Mouse (Mus musculus) stomach, adult 2 months (tissue): ENCODE measurements around the gene Hoxb3. TPM values are rescaled to one million over a fixed set of nuclear protein-coding genes. Genes with fewer than 3 reads are reported as not detected.

Source experiments
- polyA plus RNA-seq: library from polyadenylated mRNA; depleted of rRNA; stranded (reverse); fragments of >200 nt; gene quantifications from 2 replicates; pipeline ENCODE4 v1.2.3, GENCODE M21; 2012; rRNA removed

The Hoxb3 gene
- polyA plus RNA-seq: 4.3 and 5.8 TPM in 2 replicates

GRCm38 (mm10) chr11:96323154-96323553 lies at the start of gene Hoxb3:
Gene Hoxb3, plus strand, starts transcription at chr11:96323326.

GRCm38 (mm10) chr11:96281855-96282570 lies 41.1 kb upstream of the Hoxb3 start, which contains the start of gene Hoxb8:
Gene Hoxb8, plus strand, starts transcription at chr11:96281905.

GRCm38 (mm10) chr11:96285771-96286738 lies 37.1 kb upstream of the Hoxb3 start, which contains the start of gene Hoxb7:
Gene Hoxb7, plus strand, starts transcription at chr11:96286623.

GRCm38 (mm10) chr11:96291681-96292564 lies 31.2 kb upstream of the Hoxb3 start, which contains the start of gene Hoxb6:
Gene Hoxb6, plus strand, starts transcription at chr11:96292476.

GRCm38 (mm10) chr11:96303151-96304099 lies 19.7 kb upstream of the Hoxb3 start, which contains the start of gene Hoxb5:
Gene Hoxb5, plus strand, starts transcription at chr11:96303336.

GRCm38 (mm10) chr11:96317608-96318367 lies 5.3 kb upstream of the Hoxb3 start, which contains the start of gene Hoxb4:
Gene Hoxb4, plus strand, starts transcription at chr11:96318267.

GRCm38 (mm10) chr11:96350341-96350624 lies 27.2 kb downstream of the Hoxb3 start, which contains the start of gene Hoxb2:
Gene Hoxb2, plus strand, starts transcription at chr11:96350525.

GRCm38 (mm10) chr11:96365441-96366091 lies 42.4 kb downstream of the Hoxb3 start, which contains the start of gene Hoxb1:
Gene Hoxb1, plus strand, starts transcription at chr11:96365752.

Other genes with a start within 250 kb of the Hoxb3 start
- 1,034 and 1,299 TPM in 2 replicates for gene Atp5g1, start 247.7 kb upstream of the Hoxb3 start, polyA plus RNA-seq
- gene Calcoco2, start 211.4 kb upstream of the Hoxb3 start, polyA plus RNA-seq: not detected in 2 replicates
- gene Ttll6, start 189.5 kb upstream of the Hoxb3 start, polyA plus RNA-seq: 0.04 and 0.09 TPM in 2 replicates
- not detected in 2 replicates for gene Hoxb13, start 129.0 kb upstream of the Hoxb3 start, polyA plus RNA-seq
- 0.08 and 0.09 TPM in 2 replicates for gene Hoxb9, start 51.9 kb upstream of the Hoxb3 start, polyA plus RNA-seq
- 5.6 and 11.0 TPM in 2 replicates for gene Hoxb8, start 41.4 kb upstream of the Hoxb3 start, polyA plus RNA-seq
- gene Hoxb7, start 36.7 kb upstream of the Hoxb3 start, polyA plus RNA-seq: 0.90 and 1.5 TPM in 2 replicates
- gene Hoxb6, start 30.9 kb upstream of the Hoxb3 start, polyA plus RNA-seq: 5.8 and 10.1 TPM in 2 replicates
- 2.8 and 3.6 TPM in 2 replicates for gene Hoxb5, start 20.0 kb upstream of the Hoxb3 start, polyA plus RNA-seq
- 3.6 and 3.8 TPM in 2 replicates for gene Hoxb4, start 5.1 kb upstream of the Hoxb3 start, polyA plus RNA-seq
- gene Hoxb2, start 27.2 kb downstream of the Hoxb3 start, polyA plus RNA-seq: 10.9 and 18.9 TPM in 2 replicates
- not detected in 2 replicates for gene Hoxb1, start 42.4 kb downstream of the Hoxb3 start, polyA plus RNA-seq
- 0.21 and 0.63 TPM in 2 replicates for gene Skap1, start 141.3 kb downstream of the Hoxb3 start, polyA plus RNA-seq